Mouse (Mus musculus) limb, embryonic 12.5 days (tissue): ENCODE results near the gene Mapkbp1. TPM values are rescaled to one million over a fixed set of nuclear protein-coding genes. Genes with fewer than 3 reads are reported as not detected.

Experiments
- ATAC-seq: fragments of 200-750 bp; cut with Nextera tagmentation; 2 replicates; pipeline ENCODE4 v1.8.0; 2017; ENCODE audit warnings: low read depth, moderate TSS enrichment; ENCODE audit not compliant: insufficient number of reproducible peaks, insufficient read depth, low FRiP score, low TSS enrichment
- H3K27ac ChIP-seq: fragments of 300-500 bp; sonication (generic); 2 replicates; pipeline ENCODE4 v1.5.1; 2016; ENCODE audit warnings: mild to moderate bottlenecking, moderate library complexity
- H3K27me3 ChIP-seq: fragments of 300-500 bp; sonication (generic); 2 replicates; pipeline ENCODE4 v1.6.1; 2016; ENCODE audit warnings: mild to moderate bottlenecking, moderate library complexity
- H3K36me3 ChIP-seq: fragments of 300-500 bp; sonication (generic); 2 replicates; pipeline ENCODE4 v1.6.1; 2016; ENCODE audit warnings: mild to moderate bottlenecking, moderate library complexity
- H3K4me1 ChIP-seq: fragments of 300-500 bp; sonication (generic); replicated peaks from 2 replicates; pipeline ENCODE4 v1.6.1; 2016
- H3K4me2 ChIP-seq: fragments of 300-500 bp; sonication (generic); 2 replicates; pipeline ENCODE4 v1.6.1; 2016; ENCODE audit warnings: mild to moderate bottlenecking, moderate library complexity
- H3K4me3 ChIP-seq: fragments of 300-500 bp; sonication (generic); replicated peaks from 2 replicates; pipeline ENCODE4 v1.5.1; 2016; ENCODE audit warnings: mild to moderate bottlenecking
- H3K9ac ChIP-seq: fragments of 300-500 bp; sonication (generic); replicated peaks from 2 replicates; pipeline ENCODE4 v1.6.1; 2016; ENCODE audit warnings: mild to moderate bottlenecking, moderate library complexity
- H3K9me3 ChIP-seq: fragments of 300-500 bp; sonication (generic); 2 replicates; pipeline ENCODE4 v1.6.1; 2016; ENCODE audit warnings: mild to moderate bottlenecking, moderate library complexity
- WGBS: fragments of 180-500 bp; shearing (Covaris S2); methylation state at CpG from one replicate; pipeline ENCODE4 v1.1.7; 2016; 5-methylcytosine and 5-hydroxymethylcytosine counted together
- microRNA-seq: library from miRNA; unstranded; fragments of <30 nt; microRNA quantifications from one replicate; pipeline ENCODE4, GENCODE M21; 2017
- polyA plus RNA-seq: library from polyadenylated mRNA; unstranded; fragments of >200 nt; fragmentation: Nextera tagmentation; extraction: Ambion mirVana; gene quantifications from 2 replicates; pipeline ENCODE4 v1.2.1, GENCODE M21; 2016

The Mapkbp1 gene
- polyA plus RNA-seq, 1 experiment from 2014 or later = 3.4 TPM

DNA sequence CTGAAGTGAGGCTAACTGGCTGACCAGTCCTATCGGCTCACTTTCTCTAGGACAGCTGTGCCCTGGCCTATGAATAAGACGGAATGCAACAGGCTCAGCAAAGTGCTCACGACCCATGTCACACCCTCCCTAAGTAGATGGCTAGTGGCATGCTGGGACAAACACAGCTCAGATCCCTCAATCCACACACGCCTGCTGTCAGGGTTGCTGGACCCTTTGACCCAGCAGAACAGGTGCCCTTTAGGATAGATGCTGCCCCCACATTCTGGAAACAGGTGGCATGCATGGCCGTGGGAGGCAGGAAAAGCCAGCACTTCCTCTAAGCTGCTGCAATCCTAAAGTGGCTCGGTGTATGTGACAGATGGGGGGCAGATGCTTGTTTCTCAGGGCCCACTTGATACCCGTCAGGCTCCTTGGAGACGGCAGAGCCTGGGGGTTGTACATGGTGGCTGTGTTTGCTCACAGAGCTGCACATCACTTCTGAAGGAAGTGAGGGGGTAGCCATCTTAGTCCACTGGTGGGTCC lies 97.0 kb downstream of the Mapkbp1 start:
- WGBS = 63% methylated on average over 8 of the region's 8 CpGs
- no peak overlapping the region for H3K27ac ChIP-seq
- ATAC-seq = peak; percentile 76

DNA sequence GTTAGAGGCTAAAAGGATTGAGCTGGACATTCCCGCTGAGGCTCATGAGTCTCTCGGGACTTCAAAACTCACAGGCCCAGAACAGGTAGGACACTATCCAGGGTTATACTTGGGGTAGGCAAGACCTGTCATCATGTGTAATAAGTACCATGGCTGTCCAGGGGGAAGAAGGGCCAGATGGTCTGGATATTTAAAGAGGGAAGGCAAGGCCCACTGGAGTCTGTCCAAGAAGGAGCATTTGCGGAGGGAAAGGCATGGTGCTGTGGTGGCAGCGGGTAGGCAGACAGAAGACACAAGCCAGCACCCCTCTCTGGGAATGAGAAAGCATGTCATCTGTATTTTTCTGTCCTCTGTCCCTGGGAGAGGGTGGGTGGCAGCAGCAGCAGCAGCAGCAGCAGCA lies 101.6 kb downstream of the Mapkbp1 start:
- Histone ChIP-seq H3K4me3 (no peak overlapping the region), H3K4me2 (no peak overlapping the region), H3K9ac (no peak overlapping the region), H3K4me1 (peaks cover 13% of the 10 kb centered on the region; the same call in 1 of the 2 replicates), H3K27me3 (peaks cover 42% of the 10 kb centered on the region), H3K9me3 (no peaks in the 10 kb centered on the region), H3K27ac (no peak overlapping the region), H3K36me3 (no peaks in the 10 kb centered on the region)
- ATAC-seq = no peak
- 86% methylated on average over 4 of the region's 4 CpGs for WGBS

More for the DNA sequence above, 97.0 kb downstream of the Mapkbp1 start:
- no peak overlapping the region for H3K9ac ChIP-seq
- no peak overlapping the region for H3K4me2 ChIP-seq
- H3K4me1 ChIP-seq = peaks cover 12% of the 10 kb centered on the region; the same call in 1 of the 2 replicates
- no peak overlapping the region for H3K4me3 ChIP-seq
- H3K9me3 ChIP-seq = no peaks in the 10 kb centered on the region
- no peaks in the 10 kb centered on the region for H3K36me3 ChIP-seq
- peaks cover 11% of the 10 kb centered on the region for H3K27me3 ChIP-seq

- H3K36me3 ChIP-seq = no peaks in the 10 kb centered on the region
- H3K9ac ChIP-seq = peak overlapping the region; percentile 47
- peak overlapping the region; percentile 40 for H3K4me3 ChIP-seq
- H3K4me1 ChIP-seq = peaks cover 10% of the 10 kb centered on the region; the same call in 1 of the 2 replicates
- H3K27ac ChIP-seq = no peak overlapping the region
- ATAC-seq = peak; percentile 44; the same call in 1 of the 2 replicates
- 2% methylated on average over 36 of the region's 36 CpGs for WGBS
- no peaks in the 10 kb centered on the region for H3K9me3 ChIP-seq
- peak overlapping the region; percentile 69 for H3K4me2 ChIP-seq
- H3K27me3 ChIP-seq = peaks cover 38% of the 10 kb centered on the region
These were observed 103.7 kb downstream of the Mapkbp1 start for GRCm38 (mm10) chr2:120076076-120076705.

Small RNAs within 50 kb of the gene (microRNA-seq; reads per million reads assigned to microRNA genes)
- not detected for gene Mir7665

Other genes starting within 250 kb of the Mapkbp1 start
- 0.60 and 0.76 TPM in 2 replicates for gene Itpka, start 230.4 kb upstream of the Mapkbp1 start, polyA plus RNA-seq
- gene Ltk, start 212.3 kb upstream of the Mapkbp1 start, polyA plus RNA-seq = not detected in 2 replicates
- 35.7 and 36.9 TPM in 2 replicates for gene Rpap1, start 185.2 kb upstream of the Mapkbp1 start, polyA plus RNA-seq
- gene Tyro3, start 175.0 kb upstream of the Mapkbp1 start, polyA plus RNA-seq = 34.6 and 37.8 TPM in 2 replicates
- gene Mga, start 75.5 kb upstream of the Mapkbp1 start, polyA plus RNA-seq = 37.9 and 39.9 TPM in 2 replicates
- 21.1 and 24.3 TPM in 2 replicates for gene Jmjd7, start 54.8 kb downstream of the Mapkbp1 start, polyA plus RNA-seq
- gene Gm28042, start 54.8 kb downstream of the Mapkbp1 start, polyA plus RNA-seq = 4.6 and 5.0 TPM in 2 replicates
- 3.7 and 3.8 TPM in 2 replicates for gene Pla2g4b, start 60.7 kb downstream of the Mapkbp1 start, polyA plus RNA-seq
- gene Ehd4, start 181.9 kb downstream of the Mapkbp1 start, polyA plus RNA-seq = 27.9 and 28.2 TPM in 2 replicates